Mouse (Mus musculus): ENCODE results near the gene Gigyf1. TPM values are rescaled to one million over a fixed set of nuclear protein-coding genes. Genes with fewer than 3 reads are reported as not detected.

Gigyf1 gene
- polyA plus RNA-seq, 1 experiment from 2014 or later, result 23.5 TPM

- WGBS, result 79% methylated on average over 9 of the region's 9 CpGs
- Histone ChIP-seq H3K9ac (no peak overlapping the region), H3K36me3 (replicated peaks) (peaks cover 78% of the 10 kb centered on the region)
Observed at GRCm38 (mm10) chr5:137521861-137522260, 3.5 kb downstream of the Gigyf1 start.

DNA sequence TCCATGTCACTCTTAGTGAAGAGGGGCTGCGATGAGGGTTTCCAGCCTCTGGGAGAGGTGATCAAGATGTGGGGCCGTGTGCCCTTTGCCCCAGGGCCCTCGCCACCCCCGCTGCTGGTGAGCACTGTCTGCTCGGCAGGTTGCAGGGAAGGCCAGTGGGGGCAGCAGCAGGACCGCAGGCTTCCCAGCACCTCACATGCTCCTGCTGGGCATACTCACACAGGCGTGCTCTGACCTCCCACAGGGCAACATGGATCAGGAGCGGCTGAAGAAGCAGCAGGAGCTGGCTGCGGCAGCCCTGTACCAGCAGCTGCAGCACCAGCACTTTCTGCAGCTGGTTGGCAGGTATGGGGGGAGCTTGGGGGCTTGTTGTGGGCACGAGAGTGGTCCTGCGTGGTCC is 4.4 kb downstream of the Gigyf1 start:
- H3K9ac ChIP-seq, result no peak overlapping the region
- 66% methylated on average over 11 of the region's 11 CpGs for whole genome bisulfite sequencing

More at GRCm38 (mm10) chr5:137521861-137522260, 3.5 kb downstream of the Gigyf1 start:
- no peak overlapping the region for H3K4me3 ChIP-seq
- no peaks in the 10 kb centered on the region for H3K9me3 ChIP-seq
- no peak overlapping the region for H3K4me2 ChIP-seq
- no peaks in the 10 kb centered on the region for H3K27me3 ChIP-seq (replicated peaks)
- no peak overlapping the region for H3K27ac ChIP-seq
- ATAC-seq (replicated peaks), result no peak
- H3K4me1 ChIP-seq, result peaks cover 7% of the 10 kb centered on the region

DNA sequence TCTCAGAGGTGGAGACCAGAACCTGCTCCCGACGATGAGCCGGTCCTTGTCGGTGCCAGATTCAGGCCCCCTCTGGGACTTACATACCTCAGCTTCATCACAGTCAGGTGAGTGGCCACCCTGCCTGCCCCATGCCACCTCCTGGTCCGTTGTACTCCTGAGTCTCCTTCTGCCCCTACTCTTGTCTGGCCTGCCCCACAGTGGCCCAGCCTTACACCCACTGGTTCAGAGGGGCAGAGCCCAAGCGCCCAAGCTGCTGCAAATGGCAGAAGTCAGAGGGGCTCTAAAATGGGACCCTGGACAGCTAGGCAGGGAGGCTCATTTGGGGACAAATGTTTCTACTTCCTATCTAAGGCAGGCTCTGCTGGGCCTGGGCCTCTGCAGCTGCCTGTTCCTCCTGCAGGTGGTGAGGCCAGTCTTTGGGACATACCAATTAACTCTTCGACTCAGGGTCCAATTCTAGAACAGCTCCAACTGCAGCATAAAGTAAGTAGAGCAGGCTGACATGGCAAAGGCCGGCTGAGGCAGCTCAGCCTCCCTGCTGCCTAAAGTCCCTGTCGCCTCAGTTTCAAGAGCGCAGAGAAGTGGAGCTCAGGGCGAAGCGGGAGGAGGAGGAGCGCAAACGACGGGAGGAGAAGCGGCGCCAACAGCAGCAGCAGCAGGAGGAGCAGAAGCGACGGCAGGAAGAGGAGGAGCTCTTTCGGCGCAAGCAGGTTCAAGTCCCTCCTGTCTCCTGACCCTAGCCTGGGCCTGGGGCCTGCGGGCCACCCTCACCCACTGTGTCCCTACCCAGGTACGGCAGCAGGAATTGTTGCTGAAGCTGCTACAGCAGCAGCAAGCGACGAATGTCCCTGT is 5.3 kb downstream of the Gigyf1 start:
- ATAC-seq (replicated peaks), result no peak
- no peak overlapping the region for H3K9ac ChIP-seq
- no peaks in the 10 kb centered on the region for H3K27me3 ChIP-seq (replicated peaks)
- H3K4me1 ChIP-seq, result peaks cover 16% of the 10 kb centered on the region
- no peaks in the 10 kb centered on the region for H3K9me3 ChIP-seq
- H3K4me3 ChIP-seq, result no peak overlapping the region
- H3K4me2 ChIP-seq, result no peak overlapping the region
- WGBS, result 79% methylated on average over 25 of the region's 25 CpGs
- peaks cover 88% of the 10 kb centered on the region for H3K36me3 ChIP-seq (replicated peaks)
- peak overlapping the region; percentile 17; the same call in 1 of the 2 replicates for H3K27ac ChIP-seq

More for the DNA sequence above, 4.4 kb downstream of the Gigyf1 start:
- Histone ChIP-seq H3K4me3 (no peak overlapping the region), H3K4me2 (no peak overlapping the region), H3K4me1 (peaks cover 10% of the 10 kb centered on the region), H3K27me3 (replicated peaks) (no peaks in the 10 kb centered on the region), H3K9me3 (no peaks in the 10 kb centered on the region), H3K36me3 (replicated peaks) (peaks cover 86% of the 10 kb centered on the region), H3K27ac (no peak overlapping the region)
- no peak for ATAC-seq (replicated peaks)

GRCm38 (mm10) chr5:137524251-137524515 is 5.8 kb downstream of the Gigyf1 start:
- Histone ChIP-seq H3K27me3 (replicated peaks) (no peaks in the 10 kb centered on the region), H3K9ac (no peak overlapping the region), H3K4me3 (no peak overlapping the region), H3K4me1 (peaks cover 19% of the 10 kb centered on the region), H3K9me3 (no peaks in the 10 kb centered on the region), H3K27ac (0 out of 2 replicates have a peak overlapping the region, but pooled peaks have one; percentile 17), H3K36me3 (replicated peaks) (peaks cover 88% of the 10 kb centered on the region), H3K4me2 (no peak overlapping the region)
- 80% methylated on average over 8 of the region's 8 CpGs for WGBS
- ATAC-seq (replicated peaks), result no peak

- 89% methylated on average over 13 of the region's 13 CpGs for WGBS
- no peak overlapping the region for H3K4me2 ChIP-seq
- no peak overlapping the region for H3K9ac ChIP-seq
- no peaks in the 10 kb centered on the region for H3K9me3 ChIP-seq
- peaks cover 87% of the 10 kb centered on the region for H3K36me3 ChIP-seq (replicated peaks)
- 0 out of 2 replicates have a peak overlapping the region, but pooled peaks have one; percentile 42 for H3K27ac ChIP-seq
- H3K27me3 ChIP-seq (replicated peaks), result no peaks in the 10 kb centered on the region
- ATAC-seq (replicated peaks), result no peak
- peaks cover 24% of the 10 kb centered on the region for H3K4me1 ChIP-seq
- H3K4me3 ChIP-seq, result no peak overlapping the region
Observed at GRCm38 (mm10) chr5:137524671-137525070, 6.3 kb downstream of the Gigyf1 start.

GRCm38 (mm10) chr5:137525511-137525910 is 7.2 kb downstream of the Gigyf1 start:
- Histone ChIP-seq H3K36me3 (replicated peaks) (peaks cover 86% of the 10 kb centered on the region), H3K4me2 (no peak overlapping the region)
- ATAC-seq (replicated peaks), result no peak

GRCm38 (mm10) chr5:137526192-137526936 is 8.0 kb downstream of the Gigyf1 start:
- Histone ChIP-seq H3K4me1 (peaks cover 32% of the 10 kb centered on the region), H3K4me2 (no peak overlapping the region), H3K4me3 (no peak overlapping the region), H3K27ac (peak overlapping the region; percentile 67), H3K27me3 (replicated peaks) (no peaks in the 10 kb centered on the region), H3K9ac (no peak overlapping the region), H3K9me3 (no peaks in the 10 kb centered on the region), H3K36me3 (replicated peaks) (peaks cover 78% of the 10 kb centered on the region)
- ATAC-seq (replicated peaks), result no peak
- WGBS, result 32% methylated on average over 16 of the region's 16 CpGs

More at GRCm38 (mm10) chr5:137525511-137525910, 7.2 kb downstream of the Gigyf1 start:
- 71% methylated on average over 16 of the region's 16 CpGs for WGBS
- Histone ChIP-seq H3K27me3 (replicated peaks) (no peaks in the 10 kb centered on the region), H3K9ac (no peak overlapping the region), H3K27ac (peak overlapping the region; percentile 42; the same call in 1 of the 2 replicates), H3K9me3 (no peaks in the 10 kb centered on the region), H3K4me1 (peaks cover 32% of the 10 kb centered on the region), H3K4me3 (no peak overlapping the region)

DNA sequence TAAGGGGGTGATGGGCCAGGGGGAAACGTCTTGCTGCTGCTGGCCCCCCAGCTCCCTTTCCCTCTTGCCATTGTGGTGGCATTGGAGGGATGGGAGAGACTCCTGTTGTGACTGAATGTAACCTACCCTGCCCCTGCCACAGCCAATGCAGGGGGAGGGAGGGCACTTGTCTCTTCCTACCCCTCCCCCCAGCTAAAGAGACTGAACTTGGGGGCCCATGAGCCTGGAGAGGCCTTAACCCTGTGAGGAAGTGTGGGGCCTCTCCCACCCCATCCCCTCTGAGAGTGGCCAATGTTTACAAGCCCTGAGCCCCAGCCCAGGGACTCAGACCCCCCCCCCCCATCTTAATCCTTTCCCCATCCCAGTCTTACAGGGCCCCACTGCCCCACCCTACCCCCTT is 9.1 kb downstream of the Gigyf1 start:
- H3K9ac ChIP-seq, result no peak overlapping the region
- ATAC-seq (replicated peaks), result no peak
- H3K9me3 ChIP-seq, result no peaks in the 10 kb centered on the region
- 41% methylated on average over 1 of the region's 1 CpGs for WGBS
- H3K4me1 ChIP-seq, result peaks cover 32% of the 10 kb centered on the region
- peak overlapping the region; percentile 67 for H3K27ac ChIP-seq
- no peak overlapping the region for H3K4me2 ChIP-seq
- H3K36me3 ChIP-seq (replicated peaks), result peaks cover 71% of the 10 kb centered on the region
- H3K4me3 ChIP-seq, result no peak overlapping the region
- H3K27me3 ChIP-seq (replicated peaks), result no peaks in the 10 kb centered on the region

DNA sequence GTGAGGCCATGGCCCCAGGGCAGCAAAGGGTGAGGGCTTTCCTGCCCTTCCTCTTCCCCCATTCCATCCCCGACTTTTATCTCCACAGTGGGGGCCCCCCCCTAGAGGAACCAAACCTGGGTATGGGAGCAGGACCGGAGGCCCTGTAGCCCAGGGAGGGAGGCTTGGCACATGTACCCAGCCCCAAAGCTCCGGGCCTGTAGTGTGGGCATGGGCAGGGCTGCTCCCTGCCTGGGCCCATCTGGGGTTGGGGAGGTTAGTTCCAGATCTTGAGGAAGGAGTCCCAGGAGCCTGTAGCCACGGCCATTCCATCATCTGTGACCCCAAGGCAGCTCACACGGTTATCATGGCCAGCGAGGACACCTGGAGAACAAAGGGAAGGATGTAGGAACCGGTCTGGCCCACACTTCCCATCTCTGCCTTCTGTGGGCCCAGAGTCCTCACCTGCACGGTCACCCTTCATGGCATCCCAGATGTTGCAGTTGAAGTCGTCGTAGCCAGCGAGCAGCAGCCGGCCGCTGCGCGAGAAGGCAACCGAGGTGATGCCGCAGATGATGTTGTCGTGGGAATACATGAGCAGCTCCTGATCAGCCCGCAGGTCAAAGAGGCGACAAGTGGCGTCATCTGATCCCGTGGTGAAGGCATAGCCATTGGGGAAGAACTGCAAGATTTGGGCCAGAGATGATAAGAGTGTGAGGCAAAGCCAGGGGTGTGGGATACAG is 10.1 kb downstream of the Gigyf1 start:
- WGBS, result 82% methylated on average over 22 of the region's 22 CpGs
- no peak overlapping the region for H3K4me2 ChIP-seq
- no peaks in the 10 kb centered on the region for H3K9me3 ChIP-seq
- ATAC-seq (replicated peaks), result no peak
- H3K4me1 ChIP-seq, result peaks cover 32% of the 10 kb centered on the region
- no peak overlapping the region for H3K9ac ChIP-seq
- peak overlapping the region; percentile 25; the same call in 1 of the 2 replicates for H3K27ac ChIP-seq
- no peaks in the 10 kb centered on the region for H3K27me3 ChIP-seq (replicated peaks)
- H3K36me3 ChIP-seq (replicated peaks), result peaks cover 61% of the 10 kb centered on the region
- no peak overlapping the region for H3K4me3 ChIP-seq

- H3K9ac ChIP-seq, result no peak overlapping the region; the same call in 1 of the 2 replicates
- H3K9me3 ChIP-seq, result no peaks in the 10 kb centered on the region
- ATAC-seq (replicated peaks), result no peak
- peak overlapping the region; percentile 94 for H3K27ac ChIP-seq
- peaks cover 51% of the 10 kb centered on the region for H3K36me3 ChIP-seq (replicated peaks)
- 73% methylated on average over 15 of the region's 15 CpGs for WGBS
- peak overlapping the region; percentile 87 for H3K4me2 ChIP-seq
- peaks cover 37% of the 10 kb centered on the region for H3K4me1 ChIP-seq
- H3K27me3 ChIP-seq (replicated peaks), result no peaks in the 10 kb centered on the region
- H3K4me3 ChIP-seq, result peak overlapping the region; percentile 0; the same call in 1 of the 2 replicates
Observed at GRCm38 (mm10) chr5:137529221-137529995, 11.1 kb downstream of the Gigyf1 start.

GRCm38 (mm10) chr5:137530075-137530474 is 11.7 kb downstream of the Gigyf1 start:
- peaks cover 37% of the 10 kb centered on the region for H3K4me1 ChIP-seq
- H3K27ac ChIP-seq, result peak overlapping the region; percentile 94
- peak overlapping the region; percentile 79 for H3K9ac ChIP-seq
- 61% methylated on average over 8 of the region's 8 CpGs for WGBS
- peak overlapping the region; percentile 87 for H3K4me2 ChIP-seq
- H3K9me3 ChIP-seq, result no peaks in the 10 kb centered on the region
- peaks cover 45% of the 10 kb centered on the region for H3K36me3 ChIP-seq (replicated peaks)
- H3K27me3 ChIP-seq (replicated peaks), result no peaks in the 10 kb centered on the region
- no peak for ATAC-seq (replicated peaks)
- peak overlapping the region; percentile 73 for H3K4me3 ChIP-seq

All from midbrain, embryonic 15.5 days (tissue).